Mouse (Mus musculus) midbrain, postnatal 0 days (tissue): ENCODE measurements at regions not wholly inside any gene's neighbourhood (a gene's known extent, or its start where the extent isn't known, plus 50 kb on each side); places are given as distances from the start of the nearest gene placed in this dataset.
"Not testable (repeated sequence)": the region's sequence is repeated elsewhere in the genome, so short reads cannot be mapped to it uniquely, and the experiment has no call there.

ENCODE experiments used
- ATAC-seq: fragments of 200-750 bp; cut with Nextera tagmentation; 2 replicates; pipeline ENCODE4 v1.8.0; 2017; ENCODE audit warnings: moderate number of reproducible peaks, mild to moderate bottlenecking, moderate TSS enrichment, moderate library complexity; ENCODE audit not compliant: low FRiP score
- DNase-seq: peaks from one replicate; pipeline ENCODE4 v3.0.0-alpha.2; 2015; ENCODE audit warnings: low spot score
- H3K27ac ChIP-seq: fragments of 300-500 bp; sonication (generic); 2 replicates; pipeline ENCODE4 v1.5.1; 2014; ENCODE audit warnings: low read depth, mild to moderate bottlenecking, low read length, mixed read lengths
- H3K27me3 ChIP-seq: fragments of 300-500 bp; sonication (generic); 2 replicates; pipeline ENCODE4 v1.6.1; 2014; ENCODE audit warnings: low read length, control low read depth, mixed read lengths; ENCODE audit not compliant: insufficient read depth
- H3K36me3 ChIP-seq: fragments of 300-500 bp; sonication (generic); 2 replicates; pipeline ENCODE4 v1.6.1; 2014; ENCODE audit warnings: low read length, control low read depth, mixed read lengths; ENCODE audit not compliant: insufficient read depth
- H3K4me1 ChIP-seq: fragments of 300-500 bp; sonication (generic); 2 replicates; pipeline ENCODE4 v1.6.1; 2014; ENCODE audit warnings: mild to moderate bottlenecking, control low read depth, antibody characterized with exemption, low read length, mixed read lengths; ENCODE audit not compliant: insufficient read depth
- H3K4me2 ChIP-seq: fragments of 300-500 bp; sonication (generic); 2 replicates; pipeline ENCODE4 v1.6.1; 2014; ENCODE audit warnings: low read depth, mild to moderate bottlenecking, low read length, mixed read lengths; ENCODE audit not compliant: poor library complexity, severe bottlenecking
- H3K4me3 ChIP-seq: fragments of 300-500 bp; sonication (generic); 2 replicates; pipeline ENCODE4 v1.5.1; 2014; ENCODE audit warnings: low read depth, mild to moderate bottlenecking, low read length, moderate library complexity
- H3K9ac ChIP-seq: fragments of 300-500 bp; sonication (generic); replicated peaks from 2 replicates; pipeline ENCODE4 v1.6.1; 2014; ENCODE audit warnings: mild to moderate bottlenecking, low read length, moderate library complexity, mixed read lengths; ENCODE audit not compliant: poor library complexity, severe bottlenecking
- H3K9me3 ChIP-seq: fragments of 300-500 bp; sonication (generic); 2 replicates; pipeline ENCODE4 v1.6.1; 2016; ENCODE audit warnings: low read length, control low read depth
- CTCF ChIP-seq: IDR thresholded peaks from 2 replicates; pipeline ENCODE4 v1.5.1; 2016; ENCODE audit warnings: antibody characterized with exemption, mild to moderate bottlenecking
- WGBS: fragments of 180-500 bp; shearing (Covaris S2); extraction: QIAGEN DNeasy Blood & Tissue Kit; methylation state at CpG from one replicate; pipeline ENCODE4 v1.1.7; 2014; 5-methylcytosine and 5-hydroxymethylcytosine counted together

GRCm38 (mm10) chr9:85970076-85970475 lies 127.9 kb downstream of the Tpbg start:
- 88% methylated on average over 10 of the region's 10 CpGs for WGBS
- Histone ChIP-seq H3K4me3 (no peak overlapping the region), H3K27ac (no peak overlapping the region), H3K4me1 (no peaks in the 10 kb centered on the region), H3K4me2 (no peak overlapping the region), H3K36me3 (no peaks in the 10 kb centered on the region), H3K27me3 (no peaks in the 10 kb centered on the region), H3K9me3 (no peaks in the 10 kb centered on the region), H3K9ac (no peak overlapping the region)
- ATAC-seq (no peak), DNase-seq (no peak)
- TF ChIP-seq CTCF, result no peak

GRCm38 (mm10) chr9:85981428-85981827 lies 139.2 kb downstream of the Tpbg start:
- no peak for TF ChIP-seq CTCF
- H3K4me2 ChIP-seq, result no peak overlapping the region
- 97% methylated on average over 5 of the region's 5 CpGs for WGBS
- ATAC-seq (no peak), DNase-seq (no peak)
- no peaks in the 10 kb centered on the region for H3K4me1 ChIP-seq
- no peaks in the 10 kb centered on the region for H3K27me3 ChIP-seq
- H3K9ac ChIP-seq, result no peak overlapping the region
- no peaks in the 10 kb centered on the region for H3K9me3 ChIP-seq
- H3K36me3 ChIP-seq, result no peaks in the 10 kb centered on the region
- H3K27ac ChIP-seq, result no peak overlapping the region
- H3K4me3 ChIP-seq, result no peak overlapping the region

- not testable (repeated sequence) for H3K27me3 ChIP-seq, H3K9me3 ChIP-seq, H3K36me3 ChIP-seq, H3K27ac ChIP-seq, H3K4me2 ChIP-seq, ATAC-seq, DNase-seq, H3K4me3 ChIP-seq, H3K9ac ChIP-seq, H3K4me1 ChIP-seq
- 94% methylated on average over 6 of the region's 8 CpGs for WGBS
Measured at GRCm38 (mm10) chr9:85983516-85983915, 141.3 kb downstream of the Tpbg start.

GRCm38 (mm10) chr9:85985671-85986070 lies 143.5 kb downstream of the Tpbg start:
- Histone ChIP-seq H3K4me1 (no peaks in the 10 kb centered on the region), H3K4me3 (no peak overlapping the region), H3K36me3 (no peaks in the 10 kb centered on the region), H3K27ac (no peak overlapping the region), H3K4me2 (no peak overlapping the region), H3K9me3 (no peaks in the 10 kb centered on the region), H3K27me3 (no peaks in the 10 kb centered on the region), H3K9ac (no peak overlapping the region)
- TF ChIP-seq CTCF, result no peak
- whole genome bisulfite sequencing, result 59% methylated on average over 5 of the region's 5 CpGs
- DNase-seq (peak; percentile 30), ATAC-seq (no peak)

GRCm38 (mm10) chr9:85986142-85986541 lies 144.0 kb downstream of the Tpbg start:
- no peak overlapping the region for H3K27ac ChIP-seq
- H3K4me1 ChIP-seq, result no peaks in the 10 kb centered on the region
- no peak for TF ChIP-seq CTCF
- 70% methylated on average over 2 of the region's 2 CpGs for WGBS
- H3K4me3 ChIP-seq, result no peak overlapping the region
- DNase-seq (no peak), ATAC-seq (no peak)
- no peaks in the 10 kb centered on the region for H3K9me3 ChIP-seq
- H3K9ac ChIP-seq, result no peak overlapping the region
- no peak overlapping the region for H3K4me2 ChIP-seq
- H3K36me3 ChIP-seq, result no peaks in the 10 kb centered on the region
- no peaks in the 10 kb centered on the region for H3K27me3 ChIP-seq

- Histone ChIP-seq H3K36me3 (no peaks in the 10 kb centered on the region), H3K9me3 (no peaks in the 10 kb centered on the region), H3K4me1 (no peaks in the 10 kb centered on the region), H3K27ac (no peak overlapping the region), H3K4me3 (no peak overlapping the region), H3K27me3 (no peaks in the 10 kb centered on the region), H3K9ac (no peak overlapping the region), H3K4me2 (no peak overlapping the region)
- DNase-seq (peak; percentile 54), ATAC-seq (no peak)
- 60% methylated on average over 2 of the region's 2 CpGs for WGBS
- no peak for TF ChIP-seq CTCF
Measured at GRCm38 (mm10) chr9:86002996-86003395, 160.8 kb downstream of the Tpbg start.
